Mouse (Mus musculus) E14TG2a.4 (cell line): ENCODE results near the gene Platr17.
"Not testable (repeated sequence)": the region's sequence is repeated elsewhere in the genome, so short reads cannot be mapped to it uniquely, and the experiment has no call there.

ENCODE experiments used
- CTCF ChIP-seq: conservative IDR thresholded peaks from 2 replicates; pipeline ENCODE4 v1.5.1; 2014; ENCODE audit warnings: low read length
- NANOG ChIP-seq: IDR thresholded peaks from 2 replicates; pipeline ENCODE4 v1.6.1; 2014; ENCODE audit warnings: borderline replicate concordance, low read length, mixed read lengths
- POU5F1 ChIP-seq: IDR thresholded peaks from 2 replicates; pipeline ENCODE4 v1.6.1; 2014; ENCODE audit warnings: low read length, borderline replicate concordance

GRCm38 (mm10) chr17:33903911-33904651 is 854 bp upstream of the Platr17 start:
- not testable (repeated sequence) for TF ChIP-seq CTCF, POU5F1, NANOG
